Comparison of ENCODE assay signal across 23 mouse cellular contexts in the genomic region with DNA sequence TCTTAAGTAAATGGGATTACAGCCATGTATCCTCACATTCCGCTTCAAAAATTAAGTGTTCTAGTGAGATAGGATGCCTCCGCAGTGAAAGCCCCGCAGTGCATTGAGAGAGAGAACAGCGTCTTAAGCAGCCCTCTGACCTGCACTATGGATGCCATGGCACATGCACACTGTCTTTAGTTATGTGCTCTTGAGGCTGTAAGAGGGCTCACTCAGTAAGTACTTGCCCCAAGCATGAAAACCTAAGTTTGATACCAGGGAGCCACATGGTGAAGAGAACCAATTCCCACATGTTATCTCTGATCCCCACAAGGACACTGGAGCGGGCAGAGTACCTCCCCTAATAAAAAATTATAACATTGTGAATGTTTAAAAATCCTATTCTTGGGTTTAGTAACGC.
"Had no signal": no experiment of that assay in that cellular context is flagged by ENCODE, and none has a peak within 500 bp of the region (broad histone marks: within the 10 kb centered on the region; RNA-seq: fewer than 3 reads in every experiment).

No protein-coding gene starts in this region.

- ATAC-seq: forebrain, postnatal 0 days; hindbrain, embryonic 16.5 days; intestine, embryonic 15.5 days; intestine, postnatal 0 days had no signal

- H3K4me2 ChIP-seq: heart, embryonic 13.5 days; hindbrain, embryonic 12.5 days; hindbrain, embryonic 14.5 days; intestine, embryonic 15.5 days; limb, embryonic 13.5 days; limb, embryonic 15.5 days had no signal

- H3K27me3 ChIP-seq: heart, embryonic 13.5 days; hindbrain, embryonic 12.5 days; intestine, embryonic 15.5 days; limb, embryonic 13.5 days; limb, embryonic 15.5 days had no signal

- H3K9me3 ChIP-seq: heart, embryonic 13.5 days; hindbrain, embryonic 10.5 days; hindbrain, embryonic 12.5 days; intestine, embryonic 15.5 days; limb, embryonic 13.5 days; limb, embryonic 15.5 days had no signal

- H3K27ac ChIP-seq: gastrocnemius, adult 2 months; heart, adult 2 months; heart, embryonic 13.5 days; hindbrain, embryonic 10.5 days; hindbrain, embryonic 12.5 days; hindbrain, embryonic 14.5 days; intestine, embryonic 15.5 days; limb, embryonic 13.5 days; limb, embryonic 15.5 days had no signal

- H3K9ac ChIP-seq: forebrain, postnatal 0 days; heart, embryonic 13.5 days; hindbrain, embryonic 12.5 days; hindbrain, embryonic 14.5 days; intestine, embryonic 15.5 days; limb, embryonic 13.5 days; limb, embryonic 15.5 days had no signal

- DNase-seq: forebrain, postnatal 0 days; gastrocnemius, adult 2 months; gastrocnemius, postnatal 10 days; gastrocnemius, postnatal 25 days; heart, adult 2 months; heart, postnatal 10 days; heart, postnatal 4 days; kidney, adult 18-20 months; kidney, adult 8-10 months; kidney, postnatal 10 days; kidney, postnatal 25 days; layer of hippocampus, adult 9-11 months; layer of hippocampus, postnatal 36 days; left cerebral cortex, postnatal 4 days had no signal

- H3K4me3 ChIP-seq: gastrocnemius, adult 2 months; heart, adult 2 months; heart, embryonic 13.5 days; hindbrain, embryonic 10.5 days; hindbrain, embryonic 12.5 days; intestine, embryonic 15.5 days; limb, embryonic 13.5 days; limb, embryonic 15.5 days had no signal

- H3K4me1 ChIP-seq: hindbrain, embryonic 10.5 days; hindbrain, embryonic 12.5 days; intestine, embryonic 15.5 days had no signal
